Mouse (Mus musculus): ENCODE measurements around the gene Map3k4.

- TF ChIP-seq CTCF (IDR thresholded peaks at IDR 0.05; ENCODE audit: control insufficient read depth, insufficient read depth, insufficient replicate concordance, low read depth, low read length) (no peak), POLR2A (IDR thresholded peaks at IDR 0.05; ENCODE audit: control insufficient read depth, low read depth, low read length) (no peak)
Measured at GRCm38 (mm10) chr17:12312248-12312647, 6.3 kb downstream of the Map3k4 start.
